Mouse (Mus musculus) testis, adult 2 months (tissue): ENCODE measurements at regions not wholly inside any gene's neighbourhood (a gene's known extent, or its start where the extent isn't known, plus 50 kb on each side); places are given as distances from the start of the nearest gene placed in this dataset.

Source experiments
- CTCF ChIP-seq: fragments of 200-500 bp; IDR thresholded peaks from 2 replicates; pipeline ENCODE4 v1.5.1; 2012; ENCODE audit warnings: low read depth, mild to moderate bottlenecking, inconsistent platforms, low read length, moderate library complexity; ENCODE audit not compliant: control insufficient read depth, insufficient read depth, insufficient replicate concordance
- POLR2A ChIP-seq: fragments of 200-500 bp; IDR thresholded peaks from 2 replicates; pipeline ENCODE4 v1.6.1; 2012; ENCODE audit warnings: low read depth, mild to moderate bottlenecking, inconsistent platforms, low read length, moderate library complexity; ENCODE audit not compliant: control insufficient read depth

DNA sequence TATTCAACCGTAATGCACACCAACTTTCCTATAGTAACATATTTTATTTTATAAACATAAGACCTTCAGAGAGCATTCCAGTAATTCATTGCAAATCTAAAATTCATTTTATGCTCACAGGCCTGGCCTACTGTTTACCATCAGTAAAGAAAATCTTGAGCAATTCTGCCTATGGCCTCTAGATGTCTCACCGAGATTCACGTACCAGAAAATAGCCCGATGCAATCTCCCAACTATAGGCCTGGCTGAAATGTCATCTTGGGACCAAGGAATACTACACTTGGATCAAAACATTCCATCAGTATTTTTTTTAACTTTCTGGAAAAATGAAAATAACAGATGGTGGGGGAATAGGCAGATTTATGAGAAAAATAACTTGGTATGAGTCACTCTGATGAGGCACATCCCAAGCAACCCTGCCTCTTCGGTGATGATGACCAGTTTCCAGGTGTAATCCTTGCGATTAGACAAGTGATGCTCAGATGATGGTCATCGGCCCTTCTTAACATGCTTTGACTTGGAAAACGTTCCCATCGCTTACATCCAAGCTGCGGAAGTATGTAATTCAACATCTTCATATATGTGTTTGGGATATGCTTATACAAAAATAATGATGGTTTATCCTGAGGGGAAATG, 439.9 kb downstream of the Nyap2 start:
- TF ChIP-seq POLR2A = no peak
- no peak for TF ChIP-seq CTCF
